Mouse (Mus musculus): ENCODE data around the gene Gna15.

- no peak for TF ChIP-seq CEBPB (IDR thresholded peaks at IDR 0.05; ENCODE audit: insufficient read depth, poor library complexity, severe bottlenecking)
- no peak for TF ChIP-seq POLR2A (IDR thresholded peaks at IDR 0.05; ENCODE audit: insufficient read length, low read depth)
- no peak for TF ChIP-seq MAX (IDR thresholded peaks at IDR 0.05; ENCODE audit: low read depth)
- no peak for TF ChIP-seq POLR2AphosphoS2 (IDR thresholded peaks at IDR 0.05; ENCODE audit: insufficient read length, low read depth)
- no peak for TF ChIP-seq TCF12 (IDR thresholded peaks at IDR 0.05; ENCODE audit: insufficient read depth, poor library complexity, severe bottlenecking)
- TF ChIP-seq SRF (IDR thresholded peaks at IDR 0.05; ENCODE audit: control insufficient read depth, insufficient read length, low read depth), result no peak
Observed at GRCm38 (mm10) chr10:81563481-81563880, 39.5 kb upstream of the Gna15 start.

Data from myocyte (in vitro differentiated cells).